Mouse (Mus musculus): ENCODE results near the gene Ano6. TPM values are rescaled to one million over a fixed set of nuclear protein-coding genes. Genes with fewer than 3 reads are reported as not detected.

Gene Ano6
- polyA plus RNA-seq, 1 experiment: 54.5 TPM

DNA sequence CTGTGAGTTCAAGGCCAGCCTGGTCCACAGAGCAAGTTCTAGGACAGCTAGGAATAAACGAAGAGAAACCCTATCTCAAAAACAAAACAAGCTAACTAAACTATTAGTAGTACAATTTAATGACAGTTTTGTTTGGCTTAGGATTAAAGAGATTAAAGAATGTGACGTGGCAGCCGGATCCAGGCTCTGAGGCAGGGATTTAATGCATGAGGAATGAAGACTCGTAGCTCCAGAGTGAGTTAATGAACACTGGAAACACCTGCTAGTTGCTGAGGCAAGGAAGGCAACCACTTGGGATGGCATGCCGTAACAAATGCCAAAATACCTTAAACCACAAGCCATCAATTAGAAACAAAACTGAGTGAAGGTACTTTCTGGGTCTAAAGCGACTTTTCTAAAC is 153.7 kb downstream of the Ano6 start:
- no peak overlapping the region for H3K4me3 ChIP-seq

DNA sequence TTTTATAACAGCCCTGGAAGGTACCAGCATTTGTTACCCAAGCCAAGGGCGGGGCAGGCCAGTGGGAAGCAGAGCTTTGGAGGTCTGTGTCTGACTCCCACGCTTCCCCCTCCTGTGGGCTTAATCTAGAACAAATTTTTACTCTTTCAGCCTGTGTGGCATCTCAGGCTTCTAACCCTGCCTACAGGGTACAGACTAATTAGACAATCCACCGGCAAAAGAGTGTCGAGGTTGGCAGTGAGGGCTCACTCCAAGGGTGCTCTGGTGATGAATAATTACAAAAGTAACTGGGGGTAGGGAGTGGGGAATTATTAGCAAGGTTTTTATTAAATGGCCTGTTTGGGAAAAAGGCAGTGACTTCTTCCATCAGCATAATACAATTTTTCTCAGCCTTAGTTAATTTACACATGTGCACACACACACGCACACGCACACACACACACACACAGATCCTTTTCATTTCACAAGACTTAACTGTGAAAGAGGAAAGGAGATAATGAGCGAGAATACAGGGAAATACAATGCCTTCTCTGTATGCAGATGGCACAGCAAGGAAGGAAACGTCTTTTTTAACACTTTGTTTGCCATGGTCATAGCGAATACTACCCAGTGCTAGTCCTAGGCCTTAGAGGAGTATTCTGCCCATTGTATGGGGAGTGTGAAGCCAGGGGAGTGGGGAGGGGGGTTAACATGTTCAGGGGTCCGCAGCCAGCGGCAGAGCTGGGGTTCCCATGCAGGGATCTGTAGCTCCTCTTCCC is 155.5 kb downstream of the Ano6 start:
- Histone ChIP-seq H3K4me2 (ENCODE audit: low read depth) (no peak overlapping the region), H3K79me2 (ENCODE audit: control insufficient read depth, insufficient read depth) (no peaks in the 10 kb centered on the region), H3K27me3 (ENCODE audit: control insufficient read depth, insufficient read depth, insufficient read length) (no peaks in the 10 kb centered on the region), H3K36me3 (ENCODE audit: control insufficient read depth, insufficient read depth) (peaks cover 31% of the 10 kb centered on the region), H3K4me3 (no peak overlapping the region), H3ac (ENCODE audit: control insufficient read depth, insufficient read length) (no peak overlapping the region)
- no peak for TF ChIP-seq TCF12 (IDR thresholded peaks at IDR 0.05; ENCODE audit: insufficient read depth, poor library complexity, severe bottlenecking)
- TF ChIP-seq REST (IDR thresholded peaks at IDR 0.05; ENCODE audit: insufficient read depth, insufficient read length): no peak
- TF ChIP-seq E2F4 (IDR thresholded peaks at IDR 0.05; ENCODE audit: insufficient read depth): no peak
- TF ChIP-seq CEBPB (IDR thresholded peaks at IDR 0.05; ENCODE audit: insufficient read depth, poor library complexity, severe bottlenecking): no peak
- no peak for TF ChIP-seq MYOD1 (IDR thresholded peaks at IDR 0.05; ENCODE audit: control insufficient read depth in 1 of 3, insufficient read length in 2 of 3, low read depth in 2 of 3)
- no peak for TF ChIP-seq MAX (IDR thresholded peaks at IDR 0.05; ENCODE audit: low read depth)
- no peak for TF ChIP-seq TCF3 (IDR thresholded peaks at IDR 0.05; ENCODE audit: insufficient read length, low read depth)
- TF ChIP-seq SRF (IDR thresholded peaks at IDR 0.05; ENCODE audit: control insufficient read depth, insufficient read length, low read depth): no peak
- no peak for TF ChIP-seq MYOG (IDR thresholded peaks at IDR 0.05; ENCODE audit: control insufficient read depth in 1 of 3, insufficient read depth in 1 of 3, insufficient read length in 2 of 3, low read depth in 2 of 3)
- TF ChIP-seq USF1 (IDR thresholded peaks at IDR 0.05; ENCODE audit: low read depth): no peak
- no peak for TF ChIP-seq POLR2AphosphoS2 (IDR thresholded peaks at IDR 0.05; ENCODE audit: insufficient read length, low read depth)
- TF ChIP-seq POLR2A (IDR thresholded peaks at IDR 0.05; ENCODE audit: insufficient read length, low read depth): no peak

More for the DNA sequence above, 153.7 kb downstream of the Ano6 start:
- TF ChIP-seq POLR2AphosphoS2 (IDR thresholded peaks at IDR 0.05; ENCODE audit: insufficient read length, low read depth): no peak
- TF ChIP-seq CEBPB (IDR thresholded peaks at IDR 0.05; ENCODE audit: insufficient read depth, poor library complexity, severe bottlenecking): no peak
- no peak for TF ChIP-seq REST (IDR thresholded peaks at IDR 0.05; ENCODE audit: insufficient read depth, insufficient read length)
- TF ChIP-seq USF1 (IDR thresholded peaks at IDR 0.05; ENCODE audit: low read depth): no peak
- Histone ChIP-seq H3ac (ENCODE audit: control insufficient read depth, insufficient read length) (no peak overlapping the region), H3K36me3 (ENCODE audit: control insufficient read depth, insufficient read depth) (peaks cover 19% of the 10 kb centered on the region), H3K27me3 (ENCODE audit: control insufficient read depth, insufficient read depth, insufficient read length) (no peaks in the 10 kb centered on the region), H3K79me2 (ENCODE audit: control insufficient read depth, insufficient read depth) (no peaks in the 10 kb centered on the region), H3K4me2 (ENCODE audit: low read depth) (no peak overlapping the region)

DNA sequence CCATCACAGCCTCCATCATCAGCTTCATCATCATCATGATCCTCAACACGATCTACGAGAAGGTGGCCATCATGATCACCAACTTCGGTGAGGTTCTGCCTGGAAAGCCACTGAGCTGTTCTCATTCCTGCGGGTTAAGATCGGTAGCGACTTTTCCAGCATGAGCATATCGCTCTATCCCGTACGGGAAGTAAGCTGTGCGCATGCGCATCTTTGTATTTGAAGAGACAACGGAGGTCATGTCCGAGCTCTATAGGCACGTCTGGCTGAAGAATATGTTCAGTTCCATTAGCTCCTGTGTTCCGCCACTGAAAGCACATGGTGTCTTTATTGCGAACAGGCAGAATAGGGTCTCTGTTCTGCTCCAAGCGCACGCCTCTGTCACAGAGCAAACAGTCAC is 157.8 kb downstream of the Ano6 start:
- Histone ChIP-seq H3K36me3 (ENCODE audit: control insufficient read depth, insufficient read depth) (peaks cover 52% of the 10 kb centered on the region), H3K4me2 (ENCODE audit: low read depth) (no peak overlapping the region), H3K27me3 (ENCODE audit: control insufficient read depth, insufficient read depth, insufficient read length) (no peaks in the 10 kb centered on the region), H3K4me3 (no peak overlapping the region), H3K79me2 (ENCODE audit: control insufficient read depth, insufficient read depth) (no peaks in the 10 kb centered on the region), H3ac (ENCODE audit: control insufficient read depth, insufficient read length) (no peak overlapping the region)
- no peak for TF ChIP-seq CEBPB (IDR thresholded peaks at IDR 0.05; ENCODE audit: insufficient read depth, poor library complexity, severe bottlenecking)
- no peak for TF ChIP-seq E2F4 (IDR thresholded peaks at IDR 0.05; ENCODE audit: insufficient read depth)
- no peak for TF ChIP-seq SRF (IDR thresholded peaks at IDR 0.05; ENCODE audit: control insufficient read depth, insufficient read length, low read depth)
- TF ChIP-seq MYOD1 (IDR thresholded peaks at IDR 0.05; ENCODE audit: control insufficient read depth in 1 of 3, insufficient read length in 2 of 3, low read depth in 2 of 3): no peak
- no peak for TF ChIP-seq POLR2A (IDR thresholded peaks at IDR 0.05; ENCODE audit: insufficient read length, low read depth)
- TF ChIP-seq TCF12 (IDR thresholded peaks at IDR 0.05; ENCODE audit: insufficient read depth, poor library complexity, severe bottlenecking): no peak
- TF ChIP-seq POLR2AphosphoS2 (IDR thresholded peaks at IDR 0.05; ENCODE audit: insufficient read length, low read depth): no peak
- no peak for TF ChIP-seq MYOG (IDR thresholded peaks at IDR 0.05; ENCODE audit: control insufficient read depth in 1 of 3, insufficient read depth in 1 of 3, insufficient read length in 2 of 3, low read depth in 2 of 3)
- TF ChIP-seq TCF3 (IDR thresholded peaks at IDR 0.05; ENCODE audit: insufficient read length, low read depth): no peak
- no peak for TF ChIP-seq REST (IDR thresholded peaks at IDR 0.05; ENCODE audit: insufficient read depth, insufficient read length)
- no peak for TF ChIP-seq MAX (IDR thresholded peaks at IDR 0.05; ENCODE audit: low read depth)
- TF ChIP-seq USF1 (IDR thresholded peaks at IDR 0.05; ENCODE audit: low read depth): no peak

DNA sequence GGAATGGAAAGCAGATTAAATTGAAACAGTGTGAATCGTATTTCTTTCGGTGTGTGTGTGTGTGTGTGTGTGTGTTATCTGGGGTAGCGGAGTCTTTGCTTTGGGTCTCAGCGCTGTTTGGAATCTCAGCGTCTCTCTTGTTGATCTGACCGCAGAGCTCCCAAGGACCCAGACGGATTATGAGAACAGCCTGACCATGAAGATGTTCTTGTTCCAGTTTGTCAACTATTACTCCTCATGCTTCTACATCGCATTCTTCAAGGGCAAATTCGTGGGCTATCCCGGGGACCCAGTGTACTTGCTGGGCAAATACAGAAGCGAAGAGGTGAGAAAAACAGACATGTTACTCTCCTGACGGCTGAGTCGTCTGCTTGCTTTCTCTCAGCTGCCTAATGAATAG is 158.7 kb downstream of the Ano6 start:
- Histone ChIP-seq H3ac (ENCODE audit: control insufficient read depth, insufficient read length) (no peak overlapping the region), H3K79me2 (ENCODE audit: control insufficient read depth, insufficient read depth) (peaks cover 4% of the 10 kb centered on the region), H3K4me3 (no peak overlapping the region), H3K27me3 (ENCODE audit: control insufficient read depth, insufficient read depth, insufficient read length) (no peaks in the 10 kb centered on the region), H3K4me2 (ENCODE audit: low read depth) (no peak overlapping the region), H3K36me3 (ENCODE audit: control insufficient read depth, insufficient read depth) (peaks cover 59% of the 10 kb centered on the region)
- no peak for TF ChIP-seq TCF12 (IDR thresholded peaks at IDR 0.05; ENCODE audit: insufficient read depth, poor library complexity, severe bottlenecking)
- TF ChIP-seq REST (IDR thresholded peaks at IDR 0.05; ENCODE audit: insufficient read depth, insufficient read length): no peak
- no peak for TF ChIP-seq E2F4 (IDR thresholded peaks at IDR 0.05; ENCODE audit: insufficient read depth)

DNA sequence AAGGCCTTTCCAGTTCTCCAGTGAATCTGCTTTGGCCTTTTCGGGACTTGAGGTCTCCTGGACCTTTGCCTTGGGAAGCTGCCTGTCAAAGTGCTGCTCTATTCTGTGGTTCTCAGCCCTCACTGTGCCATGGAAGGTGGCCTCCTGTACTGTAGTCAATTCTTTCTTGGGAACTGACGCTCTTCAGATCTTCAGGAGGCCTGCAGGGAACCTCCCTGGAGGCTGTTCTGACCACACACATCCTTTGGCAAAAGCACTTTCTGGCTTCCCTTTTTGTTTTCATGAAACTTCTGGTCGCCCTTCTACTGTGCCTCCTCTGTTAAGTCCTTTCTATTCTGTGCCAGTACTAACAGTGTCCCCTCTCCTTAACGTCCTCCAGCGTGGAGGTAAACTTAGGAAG is 160.9 kb downstream of the Ano6 start:
- Histone ChIP-seq H3K36me3 (ENCODE audit: control insufficient read depth, insufficient read depth) (peaks cover 78% of the 10 kb centered on the region), H3K4me3 (no peak overlapping the region), H3ac (ENCODE audit: control insufficient read depth, insufficient read length) (no peak overlapping the region), H3K79me2 (ENCODE audit: control insufficient read depth, insufficient read depth) (peaks cover 4% of the 10 kb centered on the region), H3K4me2 (ENCODE audit: low read depth) (no peak overlapping the region), H3K27me3 (ENCODE audit: control insufficient read depth, insufficient read depth, insufficient read length) (no peaks in the 10 kb centered on the region)
- TF ChIP-seq E2F4 (IDR thresholded peaks at IDR 0.05; ENCODE audit: insufficient read depth) (no peak), SRF (IDR thresholded peaks at IDR 0.05; ENCODE audit: control insufficient read depth, insufficient read length, low read depth) (no peak), MYOG (IDR thresholded peaks at IDR 0.05; ENCODE audit: control insufficient read depth in 1 of 3, insufficient read depth in 1 of 3, insufficient read length in 2 of 3, low read depth in 2 of 3) (no peak), POLR2AphosphoS2 (IDR thresholded peaks at IDR 0.05; ENCODE audit: insufficient read length, low read depth) (no peak), MAX (IDR thresholded peaks at IDR 0.05; ENCODE audit: low read depth) (no peak)

Measured in myocyte (in vitro differentiated cells).